Mouse (Mus musculus): ENCODE results near the gene Taf15. TPM values are rescaled to one million over a fixed set of nuclear protein-coding genes. Genes with fewer than 3 reads are reported as not detected.
"Not testable (repeated sequence)": the region's sequence is repeated elsewhere in the genome, so short reads cannot be mapped to it uniquely, and the experiment has no call there.

Taf15 gene
- polyA plus RNA-seq, 1 experiment from 2014 or later, result 12.1 TPM

GRCm38 (mm10) chr11:83550186-83550632 lies 77.3 kb downstream of the Taf15 start:
- H3K4me2 ChIP-seq, result no peak overlapping the region
- no peak overlapping the region for H3K27ac ChIP-seq
- no peaks in the 10 kb centered on the region for H3K36me3 ChIP-seq
- no peaks in the 10 kb centered on the region for H3K27me3 ChIP-seq
- ATAC-seq (ENCODE audit: insufficient number of reproducible peaks, low FRiP score, low TSS enrichment, low read depth), result no peak
- H3K4me3 ChIP-seq, result no peak overlapping the region
- no peaks in the 10 kb centered on the region for H3K4me1 ChIP-seq
- WGBS, result 91% methylated on average over 5 of the region's 5 CpGs
- H3K9me3 ChIP-seq, result no peaks in the 10 kb centered on the region
- H3K9ac ChIP-seq, result no peak overlapping the region

DNA sequence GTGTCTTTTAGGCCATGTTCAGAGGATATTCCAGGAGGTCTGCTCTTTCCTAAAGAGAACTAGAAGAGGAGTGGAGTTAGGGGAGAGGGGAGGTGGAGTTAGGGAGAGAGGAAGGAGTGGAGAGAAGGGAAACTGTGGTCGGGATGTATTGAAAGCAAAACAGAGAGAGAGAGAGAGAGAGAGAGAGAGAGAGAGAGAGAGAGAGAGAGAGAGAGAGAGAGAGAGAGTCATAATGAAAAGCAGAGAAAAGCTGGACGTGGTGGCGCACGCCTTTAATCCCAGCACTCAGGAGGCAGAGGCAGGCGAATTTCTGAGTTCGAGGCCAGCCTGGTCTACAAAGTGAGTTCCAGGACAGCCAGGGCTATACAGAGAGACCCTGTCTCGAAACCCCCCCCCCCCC lies 78.2 kb downstream of the Taf15 start:
- not testable (repeated sequence) for H3K27me3 ChIP-seq; H3K9me3 ChIP-seq; H3K36me3 ChIP-seq; H3K27ac ChIP-seq; ATAC-seq (ENCODE audit: insufficient number of reproducible peaks, low FRiP score, low TSS enrichment, low read depth); H3K4me1 ChIP-seq; H3K9ac ChIP-seq; H3K4me2 ChIP-seq; H3K4me3 ChIP-seq
- 78% methylated on average over 7 of the region's 7 CpGs for WGBS

DNA sequence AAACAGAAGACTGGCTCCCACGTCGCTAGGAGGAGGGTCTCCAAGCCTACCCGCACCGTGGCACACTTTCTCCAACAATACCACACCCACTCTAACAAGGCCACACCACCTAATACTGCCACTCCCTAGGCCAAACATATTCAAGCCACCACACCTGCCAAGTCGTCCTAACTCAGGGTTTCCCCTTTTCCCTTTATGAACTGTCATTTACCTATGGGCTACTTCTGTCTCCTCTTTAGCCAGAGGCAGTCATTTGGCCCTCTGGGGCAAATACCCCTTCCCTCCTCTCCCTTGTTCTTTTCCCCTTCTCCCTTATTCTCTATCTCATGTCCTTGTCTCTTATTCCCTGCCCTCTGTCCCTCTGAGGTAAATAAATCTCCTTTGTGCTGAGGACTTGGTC lies 78.8 kb downstream of the Taf15 start:
- no peak overlapping the region for H3K27ac ChIP-seq
- ATAC-seq (ENCODE audit: insufficient number of reproducible peaks, low FRiP score, low TSS enrichment, low read depth), result no peak
- H3K36me3 ChIP-seq, result no peaks in the 10 kb centered on the region
- no peak overlapping the region for H3K4me3 ChIP-seq
- no peak overlapping the region for H3K4me2 ChIP-seq
- H3K9ac ChIP-seq, result no peak overlapping the region
- H3K27me3 ChIP-seq, result no peaks in the 10 kb centered on the region
- H3K9me3 ChIP-seq, result no peaks in the 10 kb centered on the region
- WGBS, result 89% methylated on average over 5 of the region's 5 CpGs
- no peaks in the 10 kb centered on the region for H3K4me1 ChIP-seq

Other genes with a start within 250 kb of the Taf15 start
- 0.10 and 0.18 TPM in 2 replicates for gene Slfn14, start 186.4 kb upstream of the Taf15 start, polyA plus RNA-seq (2015; fragmentation: Nextera tagmentation; extraction: Ambion mirVana)
- 47.8 and 48.9 TPM in 2 replicates for gene Ap2b1, start 174.1 kb upstream of the Taf15 start, polyA plus RNA-seq (2015; fragmentation: Nextera tagmentation; extraction: Ambion mirVana)
- 13.2 and 14.1 TPM in 2 replicates for gene Pex12, start 170.5 kb upstream of the Taf15 start, polyA plus RNA-seq (2015; fragmentation: Nextera tagmentation; extraction: Ambion mirVana)
- 2.3 and 2.8 TPM in 2 replicates for gene Rasl10b, start 63.9 kb upstream of the Taf15 start, polyA plus RNA-seq (2015; fragmentation: Nextera tagmentation; extraction: Ambion mirVana)
- gene Gas2l2, start 43.6 kb upstream of the Taf15 start, polyA plus RNA-seq (2015; fragmentation: Nextera tagmentation; extraction: Ambion mirVana), result 0.05 TPM in 1 of 2 replicates, not detected in the other
- 0.35 and 0.64 TPM in 2 replicates for gene 1700020L24Rik, start 35.4 kb upstream of the Taf15 start, polyA plus RNA-seq (2015; fragmentation: Nextera tagmentation; extraction: Ambion mirVana)
- 2.7 and 3.4 TPM in 2 replicates for gene Mmp28, start 10.0 kb upstream of the Taf15 start, polyA plus RNA-seq (2015; fragmentation: Nextera tagmentation; extraction: Ambion mirVana)
- not detected in 2 replicates for gene Heatr9, start 49.1 kb downstream of the Taf15 start, polyA plus RNA-seq (2015; fragmentation: Nextera tagmentation; extraction: Ambion mirVana)
- gene Ccl5, start 57.4 kb downstream of the Taf15 start, polyA plus RNA-seq (2015; fragmentation: Nextera tagmentation; extraction: Ambion mirVana), result 0.37 and 1.0 TPM in 2 replicates
- gene Ccl9, start 105.5 kb downstream of the Taf15 start, polyA plus RNA-seq (2015; fragmentation: Nextera tagmentation; extraction: Ambion mirVana), result 8.8 and 8.9 TPM in 2 replicates
- 6.3 and 6.7 TPM in 2 replicates for gene Ccl6, start 120.0 kb downstream of the Taf15 start, polyA plus RNA-seq (2015; fragmentation: Nextera tagmentation; extraction: Ambion mirVana)
- not detected in 2 replicates for gene Rpl9-ps1, start 172.5 kb downstream of the Taf15 start, polyA plus RNA-seq (2015; fragmentation: Nextera tagmentation; extraction: Ambion mirVana)
- gene Ccl3, start 176.3 kb downstream of the Taf15 start, polyA plus RNA-seq (2015; fragmentation: Nextera tagmentation; extraction: Ambion mirVana), result 0.56 and 0.73 TPM in 2 replicates
- 0.76 and 0.95 TPM in 2 replicates for gene Ccl4, start 189.5 kb downstream of the Taf15 start, polyA plus RNA-seq (2015; fragmentation: Nextera tagmentation; extraction: Ambion mirVana)
- 1.6 and 1.7 TPM in 2 replicates for gene Wfdc17, start 230.9 kb downstream of the Taf15 start, polyA plus RNA-seq (2015; fragmentation: Nextera tagmentation; extraction: Ambion mirVana)
- gene Wfdc18, start 235.9 kb downstream of the Taf15 start, polyA plus RNA-seq (2015; fragmentation: Nextera tagmentation; extraction: Ambion mirVana), result 0.88 and 1.4 TPM in 2 replicates